Mouse (Mus musculus) liver, postnatal 0 days (tissue): Measurements from ENCODE around the gene Ptpn5.

Source experiments
- CTCF ChIP-seq: sonication (generic); IDR thresholded peaks from 2 replicates; pipeline ENCODE4 v1.5.1; 2016; ENCODE audit warnings: antibody characterized with exemption, low read depth
- EP300 ChIP-seq: IDR thresholded peaks from 2 replicates; pipeline ENCODE4 v1.6.1; 2016; ENCODE audit warnings: antibody characterized with exemption, low read depth, mild to moderate bottlenecking

GRCm38 (mm10) chr7:47050766-47051165, 82.7 kb downstream of the Ptpn5 start:
- no peak for TF ChIP-seq CTCF
- no peak for TF ChIP-seq EP300
